Mouse (Mus musculus) frontal cortex, postnatal 14 days (tissue): ENCODE data around the gene Lrrc4.

Experiments used
- DNase-seq, 2 experiments: peaks; one replicate each; pipeline ENCODE4 v3.0.0; 2022; ENCODE audit warnings: low spot score in 2 of 2

Lrrc4 gene

DNA sequence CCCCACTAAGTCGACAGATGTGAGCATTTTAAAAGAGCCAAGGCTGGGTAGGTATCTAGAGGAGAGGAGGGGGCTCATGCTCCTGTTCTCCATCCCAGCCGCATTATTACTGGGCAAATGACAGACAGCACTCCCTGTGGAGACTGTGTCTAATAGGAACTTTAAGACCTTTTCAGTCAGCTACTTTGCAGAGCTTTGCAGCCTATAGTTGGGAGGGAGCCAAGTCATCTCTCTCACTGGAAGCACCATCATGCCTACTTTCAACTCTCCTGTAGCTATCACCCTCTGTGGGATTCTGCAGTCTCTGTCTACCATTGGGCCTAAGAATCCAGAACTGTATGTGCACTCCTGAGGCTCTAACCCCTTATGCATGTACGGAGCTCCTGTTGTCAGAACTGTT lies 5.7 kb downstream of the Lrrc4 start:
- no peak for DNase-seq

GRCm38 (mm10) chr6:28823802-28824201 lies 7.7 kb downstream of the Lrrc4 start:
- no peak for DNase-seq

DNA sequence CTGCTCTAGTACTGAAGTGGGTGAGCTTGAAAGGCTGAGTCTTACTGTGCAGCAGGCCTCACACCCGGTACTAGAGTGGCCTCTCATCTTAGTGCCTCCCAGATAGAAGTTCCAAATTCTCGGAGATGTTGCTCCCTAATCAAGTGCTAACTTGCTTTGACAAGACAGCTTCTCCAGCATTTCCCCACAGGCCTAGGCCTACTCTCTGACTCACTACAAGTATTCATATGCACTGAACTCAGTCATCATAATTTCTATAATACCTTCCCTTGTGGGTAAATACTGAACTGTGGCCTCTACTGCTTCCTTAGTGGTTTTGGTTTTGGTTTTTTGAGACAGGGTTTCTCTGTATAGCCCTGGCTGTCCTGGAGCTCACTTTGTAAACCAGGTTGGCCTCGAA lies 8.2 kb downstream of the Lrrc4 start:
- no peak for DNase-seq

DNA sequence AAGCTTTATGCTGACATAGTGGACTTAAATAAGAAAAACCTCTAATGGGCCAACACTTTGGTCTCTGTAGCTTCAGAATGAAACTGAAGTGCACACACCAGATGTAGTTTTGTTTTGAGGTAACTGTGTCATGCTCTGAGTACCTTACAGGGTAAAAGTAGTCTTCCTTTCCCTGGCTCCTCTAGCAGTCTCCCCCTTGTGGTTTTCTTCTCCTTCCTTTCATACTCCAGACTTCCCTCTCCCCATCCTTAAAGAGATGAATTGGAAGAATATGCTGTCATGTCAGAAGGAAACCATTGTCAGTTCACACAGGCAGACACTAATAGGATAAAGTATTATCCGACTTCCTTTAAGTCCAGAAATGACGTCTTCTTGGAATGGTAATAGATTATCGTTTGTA lies 9.3 kb downstream of the Lrrc4 start:
- no peak for DNase-seq

DNA sequence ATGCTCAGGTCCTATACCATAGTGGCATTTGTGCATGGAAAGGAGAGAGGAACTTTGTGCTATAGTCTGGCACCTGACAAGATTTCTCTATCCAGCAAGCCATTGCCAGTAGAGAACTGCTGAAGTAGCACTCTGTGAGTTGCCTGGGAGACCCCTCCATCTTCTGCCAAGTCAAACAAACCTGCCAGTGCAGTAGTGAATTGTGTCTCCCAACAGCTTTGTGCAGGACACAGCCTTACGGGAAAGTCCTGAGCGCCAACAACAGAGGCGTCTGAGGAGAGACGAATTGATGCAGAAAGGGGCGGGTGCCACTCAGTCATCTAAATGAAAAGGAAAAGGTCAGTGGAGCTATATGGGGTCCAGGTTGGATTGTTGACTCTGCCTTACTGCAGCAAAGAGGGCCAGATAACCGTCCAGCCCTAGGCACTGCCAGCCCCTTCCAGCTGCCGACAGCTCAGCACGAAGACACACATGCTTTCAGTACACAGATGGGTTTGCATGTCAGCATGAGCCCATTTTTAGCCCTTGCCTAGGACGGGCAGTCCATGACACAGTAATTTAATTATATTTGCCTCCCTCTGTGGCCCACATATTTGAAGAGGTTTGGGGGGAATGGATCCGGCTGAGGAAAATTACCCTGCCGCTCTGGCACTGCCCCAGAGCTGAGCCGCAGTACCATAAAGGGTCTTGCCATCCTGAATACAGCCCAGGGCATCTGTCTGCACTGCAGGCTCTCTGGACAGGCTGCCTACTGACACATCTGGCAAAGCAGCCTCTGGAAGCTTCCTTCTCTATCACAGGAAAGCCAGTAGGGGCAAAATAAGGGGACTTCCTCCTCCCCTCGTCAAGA lies 11.8 kb downstream of the Lrrc4 start:
- no peak for DNase-seq

- DNase-seq, result no peak
Observed at GRCm38 (mm10) chr6:28817039-28817438, 14.5 kb downstream of the Lrrc4 start.

DNA sequence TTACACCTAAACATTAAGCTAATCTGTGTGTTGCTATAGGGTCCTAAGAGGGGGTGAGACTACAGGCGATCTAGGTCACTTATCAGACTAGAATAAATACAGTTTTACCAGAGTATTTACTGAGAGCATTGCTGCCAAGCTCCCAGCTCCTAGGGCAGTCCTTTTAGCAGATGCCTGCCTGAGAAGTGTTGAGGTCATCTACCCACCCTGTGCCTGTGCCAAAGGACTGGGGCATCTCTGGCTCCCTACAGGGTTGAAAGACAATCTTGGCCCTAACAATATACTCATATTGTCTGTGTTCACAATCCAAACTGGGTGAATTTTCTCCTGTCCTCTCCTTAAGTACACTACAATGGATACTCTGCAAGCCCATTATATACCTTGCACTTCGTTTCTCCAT lies 16.7 kb downstream of the Lrrc4 start:
- DNase-seq, result no peak

- DNase-seq, result no peak
Observed at GRCm38 (mm10) chr6:28813057-28813456, 18.5 kb downstream of the Lrrc4 start.

- DNase-seq, result no peak
Observed at GRCm38 (mm10) chr6:28804751-28805150, 26.8 kb downstream of the Lrrc4 start.

- no peak for DNase-seq
Observed at GRCm38 (mm10) chr6:28803678-28804279, 27.8 kb downstream of the Lrrc4 start.

DNA sequence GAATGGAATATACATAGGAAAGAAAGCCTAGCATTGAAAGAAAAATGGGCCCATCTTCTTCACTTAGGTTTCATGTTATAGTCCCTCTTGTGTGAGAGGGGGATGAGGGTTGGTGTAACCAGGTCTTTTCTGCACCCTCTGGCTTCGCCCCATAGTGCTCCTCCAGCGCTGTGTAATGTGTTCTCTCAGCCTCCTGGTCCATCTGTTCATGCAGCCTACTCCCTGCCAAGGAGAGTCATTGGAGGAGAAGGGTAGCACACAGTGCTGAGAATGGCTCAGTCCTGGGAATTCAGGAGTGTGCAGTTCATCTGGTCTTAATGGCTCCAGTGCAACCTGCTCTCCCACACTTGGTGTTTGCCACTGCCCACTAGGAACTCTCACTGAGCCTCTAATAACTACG lies 30.6 kb downstream of the Lrrc4 start:
- DNase-seq, result peak in 1 of 2 experiments; percentile 35

DNA sequence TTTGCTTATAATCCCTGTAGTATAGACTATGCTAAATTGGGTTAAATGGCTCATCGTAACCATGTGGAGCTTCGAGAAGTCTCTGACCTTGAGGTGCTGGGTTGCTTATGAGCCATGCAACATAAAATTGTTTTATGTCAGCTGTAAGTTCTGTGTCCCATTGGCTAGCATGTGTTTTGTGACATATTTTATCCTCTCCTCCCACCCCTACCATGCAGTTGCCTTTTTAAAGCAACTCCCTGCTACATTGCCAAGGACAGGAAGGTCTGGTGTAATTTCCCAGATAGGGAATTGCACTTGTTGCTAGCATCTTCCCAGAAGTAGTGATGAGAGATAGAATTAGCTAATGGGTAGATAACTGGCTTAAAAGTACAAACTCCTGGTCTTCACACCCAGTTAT lies 31.7 kb downstream of the Lrrc4 start:
- no peak for DNase-seq

DNA sequence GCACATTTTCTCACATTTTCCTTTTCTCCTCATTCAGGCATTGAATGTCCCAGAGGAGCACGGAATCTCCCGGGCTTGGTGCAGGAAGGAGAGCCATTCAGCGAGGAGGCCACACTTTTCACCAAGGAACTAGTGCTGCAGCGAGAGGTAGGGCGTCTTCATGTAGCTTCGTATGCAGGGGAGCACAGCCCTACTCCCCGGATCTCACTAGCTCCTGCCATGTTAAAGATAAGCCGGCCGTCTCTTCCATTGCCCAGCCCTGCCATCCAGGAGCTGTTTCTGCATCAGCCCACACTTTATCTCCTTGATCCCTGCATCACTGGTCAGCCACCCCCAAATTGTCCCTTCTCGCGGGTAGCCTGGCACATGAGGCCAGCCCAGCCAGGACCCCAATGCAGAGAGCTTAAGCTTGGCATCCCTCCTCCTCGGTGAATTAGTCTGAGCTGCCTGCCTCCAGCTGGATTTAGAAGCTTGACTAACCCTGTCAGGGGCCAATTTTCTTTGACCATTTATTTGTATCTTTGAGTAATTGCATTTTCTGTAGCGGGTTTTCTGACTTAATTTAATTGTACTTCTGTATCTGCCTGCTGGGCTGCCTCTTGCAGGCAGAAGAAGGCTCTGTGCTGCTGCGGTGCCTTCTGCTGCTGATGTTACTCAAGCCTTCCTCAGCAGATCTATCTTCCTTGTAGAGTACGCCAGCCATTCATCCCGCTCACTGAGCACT lies 35.6 kb downstream of the Lrrc4 start:
- DNase-seq, result no peak

DNA sequence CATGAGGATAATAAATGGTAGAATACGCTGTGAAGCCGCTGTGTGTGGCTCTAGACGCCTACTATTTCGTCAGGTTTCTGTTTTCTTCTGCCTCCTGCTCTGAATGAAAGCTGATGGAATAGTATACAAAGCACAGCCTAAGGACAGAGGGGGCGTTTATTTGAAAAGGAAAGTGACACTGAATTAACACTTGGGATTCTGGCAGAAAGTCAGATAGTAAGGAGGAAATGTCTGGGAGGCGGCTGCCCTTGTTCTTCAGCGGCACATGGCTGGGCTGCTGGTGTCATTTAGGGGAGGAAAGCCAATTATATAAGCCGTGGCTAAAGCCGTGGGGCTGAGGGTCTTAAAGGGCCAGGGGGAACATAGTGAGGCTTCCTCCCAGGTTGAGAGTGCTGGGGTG lies 36.2 kb downstream of the Lrrc4 start:
- DNase-seq, result no peak

- DNase-seq, result no peak
Observed at GRCm38 (mm10) chr6:28791809-28792208, 39.7 kb downstream of the Lrrc4 start.

- no peak for DNase-seq
Observed at GRCm38 (mm10) chr6:28791183-28791582, 40.4 kb downstream of the Lrrc4 start.

DNA sequence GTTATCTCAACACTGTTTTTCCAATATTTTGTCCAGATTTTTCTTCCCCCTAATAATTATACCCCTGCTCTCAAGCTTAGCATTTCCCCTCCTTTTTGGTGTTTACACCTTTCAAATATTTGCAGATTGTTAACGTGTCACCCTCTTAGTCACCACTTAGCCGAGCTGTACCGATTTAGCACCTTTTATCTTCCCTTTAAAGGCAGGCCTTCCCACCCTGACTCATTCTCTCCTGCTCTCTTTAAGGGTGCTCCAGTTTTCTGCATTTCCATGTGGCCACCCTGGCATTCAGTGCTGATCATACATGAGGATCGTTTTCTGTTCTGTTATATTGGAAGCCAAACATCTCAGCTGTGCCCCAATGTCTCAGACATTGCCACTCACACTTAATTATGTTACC lies 41.9 kb downstream of the Lrrc4 start:
- no peak for DNase-seq

DNA sequence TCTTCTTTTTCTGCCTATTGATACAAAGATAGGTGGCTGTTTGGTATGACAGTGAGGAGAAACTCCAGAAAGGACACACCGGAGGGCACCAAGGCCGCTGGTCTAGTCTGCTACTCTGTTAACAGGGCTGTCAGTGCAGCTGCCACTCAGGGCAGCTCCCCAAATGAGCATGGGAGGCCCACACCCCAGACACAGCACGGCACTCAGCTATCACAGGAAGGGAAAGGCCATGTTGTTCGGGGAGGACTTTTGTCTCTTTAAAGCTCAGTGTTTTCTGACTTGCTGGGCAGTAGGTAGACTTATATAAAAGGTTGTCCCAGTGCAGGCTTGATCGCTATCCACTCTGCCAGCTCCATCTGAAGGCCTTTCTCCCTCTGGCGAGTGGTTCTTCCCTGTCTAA lies 44.4 kb downstream of the Lrrc4 start:
- no peak for DNase-seq

DNA sequence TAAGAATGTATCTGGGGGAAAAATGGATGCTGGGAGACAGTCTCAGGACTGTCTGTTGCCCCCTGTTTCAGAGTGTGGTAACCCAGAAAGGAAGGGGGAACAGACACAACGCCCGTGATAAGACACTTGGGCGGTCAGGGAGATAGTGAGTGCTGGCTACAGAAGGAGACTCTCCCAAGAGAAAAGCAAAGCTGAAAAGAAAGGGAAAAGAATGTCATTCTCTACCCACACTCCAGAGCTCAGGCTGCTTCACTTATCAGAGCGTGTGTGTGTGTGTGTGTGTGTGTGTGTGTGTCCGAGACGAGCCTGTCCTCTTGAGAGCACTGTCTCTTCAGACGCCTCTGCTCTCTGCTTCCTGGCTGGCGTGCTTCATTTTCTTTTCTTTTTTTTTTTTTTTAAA lies 45.8 kb downstream of the Lrrc4 start:
- DNase-seq, result no peak

- DNase-seq, result no peak
Observed at GRCm38 (mm10) chr6:28783953-28784352, 47.6 kb downstream of the Lrrc4 start.

DNA sequence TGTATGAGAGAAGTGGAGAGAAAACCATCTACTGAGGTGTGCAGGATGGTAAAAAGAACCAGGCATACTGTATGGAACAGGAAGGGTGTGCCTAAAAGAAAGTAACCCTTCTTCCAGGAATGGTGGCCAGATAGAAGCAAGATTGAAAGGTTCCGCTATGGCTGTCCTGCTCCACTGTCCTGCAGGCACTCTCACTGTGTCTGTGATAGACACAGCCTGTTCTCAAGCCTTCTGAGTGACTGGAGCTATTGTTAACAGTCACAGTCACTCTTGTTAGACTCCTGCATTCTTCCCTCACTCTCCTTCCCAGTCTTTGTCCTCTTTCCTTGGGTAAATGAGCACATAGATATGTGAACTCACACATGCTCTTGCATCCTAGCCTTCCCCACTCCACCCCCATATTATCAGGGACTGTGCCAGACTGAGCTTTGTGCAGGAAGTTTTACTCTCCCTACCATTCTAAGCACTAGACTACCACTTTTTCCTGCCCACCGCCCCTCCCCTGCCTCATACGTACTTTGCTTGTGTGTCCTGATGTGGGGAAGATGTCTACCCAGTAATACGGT lies 48.4 kb downstream of the Lrrc4 start:
- no peak for DNase-seq

- DNase-seq, result peak in 1 of 2 experiments; percentile 62
Observed at GRCm38 (mm10) chr6:28781696-28782095, 49.9 kb downstream of the Lrrc4 start.

DNA sequence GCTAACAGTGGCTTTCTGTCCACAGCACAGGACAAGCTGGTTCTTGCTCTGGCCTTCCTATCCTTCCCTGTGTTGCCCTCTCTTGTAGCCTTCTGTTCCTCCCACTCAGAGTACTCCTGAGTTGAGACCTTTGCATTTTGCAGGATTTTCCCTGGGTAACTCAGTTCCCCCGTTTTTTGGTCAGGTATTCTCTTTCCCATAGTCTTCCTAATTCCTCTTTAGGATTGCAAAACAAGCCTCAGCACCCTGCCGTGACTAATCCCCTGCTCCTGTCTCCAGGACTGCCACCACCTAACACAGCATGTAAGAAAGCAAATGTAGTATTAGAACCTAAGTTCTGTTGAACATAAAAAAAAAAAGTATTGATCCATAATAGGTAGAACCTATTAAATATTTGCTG lies 60.2 kb downstream of the Lrrc4 start:
- no peak for DNase-seq
